Mouse (Mus musculus) CD8-positive naive resting alpha-beta T cell, adult 57 days (primary cell): ENCODE data around the gene Ccdc122. TPM values are rescaled to one million over a fixed set of nuclear protein-coding genes. Genes with fewer than 3 reads are reported as not detected.

ENCODE experiments used
- total RNA-seq: library from RNA; stranded (reverse); gene quantifications from one replicate; pipeline ENCODE4 v1.2.4, GENCODE M21; 2023

Gene Ccdc122
- 0.43 TPM for total RNA-seq

GRCm38 (mm10) chr14:77036226-77037046, at the start of gene Ccdc122, which contains the start of gene Lacc1:
Gene Ccdc122 (plus strand): TSS chr14:77036772.
Gene Lacc1 (minus strand): TSS chr14:77036904.

DNA sequence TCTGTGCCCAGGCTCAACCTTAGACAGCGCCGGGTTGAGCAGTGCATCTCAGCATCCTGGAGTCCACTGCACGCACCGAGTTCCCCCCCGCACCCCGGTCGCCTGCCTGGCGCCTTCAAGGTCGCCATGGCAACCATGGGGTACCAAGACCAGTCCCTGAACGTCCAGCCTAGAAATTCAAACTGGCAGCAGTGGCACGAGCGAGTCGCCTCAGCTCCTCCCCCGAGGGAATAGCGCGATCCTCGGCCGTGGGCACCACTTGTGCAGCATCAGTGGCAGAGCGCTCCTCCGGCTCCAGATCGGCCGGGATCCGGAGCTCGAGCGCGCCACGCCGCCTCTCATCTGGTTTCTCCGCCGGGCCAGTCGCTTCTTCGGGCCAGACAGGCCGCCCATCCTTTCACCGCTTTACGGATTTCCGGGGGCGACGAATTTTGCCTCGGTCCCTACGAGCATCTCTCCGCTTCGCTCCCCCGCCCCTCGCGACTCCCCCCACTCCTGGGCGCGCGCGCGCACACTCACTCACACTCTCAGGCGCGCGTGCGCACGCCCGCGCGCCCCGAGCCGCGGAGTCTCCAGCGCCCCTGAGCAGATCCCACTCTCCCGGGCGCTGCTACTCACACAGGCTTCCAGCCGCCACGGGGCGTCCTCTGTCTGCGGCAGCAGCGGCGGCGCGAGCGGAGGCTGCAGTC, 119.8 kb downstream of the Ccdc122 start, which contains the start of gene Enox1:
Enox1 (plus strand) TSS at position 542 of the 689 bp plus-strand sequence.

Other genes with a start within 250 kb of the Ccdc122 start
- gene Lacc1, start 132 bp downstream of the Ccdc122 start, total RNA-seq = 1.4 TPM
- 0.43 TPM for gene Enox1, start 120.0 kb downstream of the Ccdc122 start, total RNA-seq